Mouse (Mus musculus) midbrain, embryonic 14.5 days (tissue): Measurements from ENCODE around the gene Patz1. TPM values are rescaled to one million over a fixed set of nuclear protein-coding genes. Genes with fewer than 3 reads are reported as not detected.
A peak's percentile ranks its signal among the peaks of the same experiment; 100 is the strongest.

ENCODE experiments used
- ATAC-seq: fragments of 200-750 bp; cut with Nextera tagmentation; 2 replicates; pipeline ENCODE4 v1.8.0; 2017; ENCODE audit warnings: moderate number of reproducible peaks, moderate library complexity; ENCODE audit not compliant: low FRiP score, low TSS enrichment
- DNase-seq: peaks from one replicate; pipeline ENCODE4 v3.0.0-alpha.2; 2015
- H3K27ac ChIP-seq: fragments of 300-500 bp; sonication (generic); replicated peaks from 2 replicates; pipeline ENCODE4 v1.5.1; 2014; ENCODE audit warnings: mild to moderate bottlenecking, low read depth, low read length, moderate library complexity
- H3K27me3 ChIP-seq: fragments of 300-500 bp; sonication (generic); 2 replicates; pipeline ENCODE4 v1.6.1; 2014; ENCODE audit warnings: low read length, control low read depth, mixed read lengths; ENCODE audit not compliant: control insufficient read depth, insufficient read depth
- H3K36me3 ChIP-seq: fragments of 300-500 bp; sonication (generic); 2 replicates; pipeline ENCODE4 v1.6.1; 2014; ENCODE audit warnings: low read length, control low read depth; ENCODE audit not compliant: control insufficient read depth, insufficient read depth
- H3K4me1 ChIP-seq: fragments of 300-500 bp; sonication (generic); 2 replicates; pipeline ENCODE4 v1.6.1; 2014; ENCODE audit warnings: mild to moderate bottlenecking, antibody characterized with exemption, low read length, control low read depth; ENCODE audit not compliant: control insufficient read depth, insufficient read depth
- H3K4me2 ChIP-seq: fragments of 300-500 bp; sonication (generic); 2 replicates; pipeline ENCODE4 v1.6.1; 2014; ENCODE audit warnings: mild to moderate bottlenecking, low read length, moderate library complexity
- H3K4me3 ChIP-seq: fragments of 300-500 bp; sonication (generic); replicated peaks from 2 replicates; pipeline ENCODE4 v1.5.1; 2014; ENCODE audit warnings: low read depth, low read length
- H3K9ac ChIP-seq: fragments of 300-500 bp; sonication (generic); replicated peaks from 2 replicates; pipeline ENCODE4 v1.6.1; 2014; ENCODE audit warnings: mild to moderate bottlenecking, low read length, moderate library complexity
- H3K9me3 ChIP-seq: fragments of 300-500 bp; sonication (generic); 2 replicates; pipeline ENCODE4 v1.6.1; 2016; ENCODE audit warnings: low read length, control low read depth, mixed read lengths; ENCODE audit not compliant: control insufficient read depth
- WGBS: fragments of 180-500 bp; shearing (Covaris S2); extraction: QIAGEN DNeasy Blood & Tissue Kit; methylation state at CpG from one replicate; pipeline ENCODE4 v1.1.7; 2014; 5-methylcytosine and 5-hydroxymethylcytosine counted together
- polyA plus RNA-seq: library from polyadenylated mRNA; unstranded; fragments of >200 nt; fragmentation: Nextera tagmentation; extraction: Ambion mirVana; gene quantifications from 2 replicates; pipeline ENCODE4 v1.2.1, GENCODE M21; 2014

The Patz1 gene
- polyA plus RNA-seq, 1 experiment from 2014 or later: 78.7 TPM

- H3K27me3 ChIP-seq: no peaks in the 10 kb centered on the region
- WGBS: 40% methylated on average over 4 of the region's 4 CpGs
- ATAC-seq: no peak
Measured at GRCm38 (mm10) chr11:3269241-3269640, 19.4 kb upstream of the Patz1 start.

GRCm38 (mm10) chr11:3278351-3278750 lies 10.3 kb upstream of the Patz1 start:
- 66% methylated on average over 5 of the region's 5 CpGs for WGBS
- no peaks in the 10 kb centered on the region for H3K36me3 ChIP-seq
- DNase-seq: no peak
- no peak overlapping the region for H3K9ac ChIP-seq
- no peaks in the 10 kb centered on the region for H3K4me1 ChIP-seq
- H3K27ac ChIP-seq: no peak overlapping the region
- ATAC-seq: no peak
- no peak overlapping the region for H3K4me3 ChIP-seq
- no peaks in the 10 kb centered on the region for H3K27me3 ChIP-seq
- H3K4me2 ChIP-seq: no peak overlapping the region
- H3K9me3 ChIP-seq: no peaks in the 10 kb centered on the region

More at GRCm38 (mm10) chr11:3269241-3269640, 19.4 kb upstream of the Patz1 start:
- no peaks in the 10 kb centered on the region; the same call in 1 of the 2 replicates for H3K36me3 ChIP-seq
- no peaks in the 10 kb centered on the region for H3K9me3 ChIP-seq
- H3K4me2 ChIP-seq: no peak overlapping the region
- DNase-seq: no peak
- no peak overlapping the region for H3K4me3 ChIP-seq
- H3K9ac ChIP-seq: no peak overlapping the region
- H3K27ac ChIP-seq: no peak overlapping the region
- H3K4me1 ChIP-seq: peaks cover 14% of the 10 kb centered on the region

DNA sequence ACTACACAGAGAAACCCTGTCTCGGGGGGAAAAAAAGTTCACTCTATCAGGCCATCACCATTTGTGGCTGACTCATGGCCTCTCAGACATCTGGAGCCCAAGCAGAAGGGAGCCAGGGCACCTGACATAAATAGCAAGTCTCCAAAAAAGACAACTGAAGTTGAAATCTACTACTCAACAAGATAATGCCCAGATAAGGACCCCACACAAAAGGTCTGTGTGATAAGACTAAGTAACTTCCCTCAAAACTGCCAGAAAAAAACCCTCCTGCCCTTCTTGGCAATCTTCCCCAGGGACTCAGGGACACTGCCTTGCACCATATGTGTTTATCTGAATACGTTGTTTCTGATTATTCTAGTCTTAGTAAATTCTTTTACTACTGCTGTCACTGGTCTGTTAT lies 8.9 kb upstream of the Patz1 start:
- Histone ChIP-seq H3K27ac (no peak overlapping the region), H3K4me2 (no peak overlapping the region), H3K4me3 (no peak overlapping the region), H3K4me1 (no peaks in the 10 kb centered on the region), H3K27me3 (no peaks in the 10 kb centered on the region), H3K9ac (no peak overlapping the region), H3K36me3 (no peaks in the 10 kb centered on the region), H3K9me3 (no peaks in the 10 kb centered on the region)
- ATAC-seq (no peak), DNase-seq (no peak)
- WGBS: 83% methylated on average over 2 of the region's 2 CpGs

DNA sequence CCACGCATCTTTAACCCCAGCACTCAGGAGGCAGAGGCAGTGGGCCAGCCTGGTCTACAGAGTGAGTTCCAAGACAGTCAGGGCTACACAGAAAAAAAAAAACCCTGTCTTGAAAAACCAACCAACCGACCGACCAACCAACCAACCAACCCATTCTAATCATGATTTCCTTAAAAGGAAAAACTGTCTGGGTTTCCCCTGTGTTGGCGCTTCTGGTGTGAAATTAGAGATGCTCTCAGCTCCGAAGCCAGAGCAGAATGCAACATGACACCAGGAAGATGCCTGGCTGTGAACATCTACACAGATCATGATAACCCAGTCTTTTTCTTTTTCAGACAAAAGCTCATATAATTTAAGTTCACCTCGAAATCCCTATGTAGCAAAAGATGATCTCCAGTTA lies 5.8 kb upstream of the Patz1 start:
- no peak overlapping the region for H3K9ac ChIP-seq
- H3K27me3 ChIP-seq: no peaks in the 10 kb centered on the region
- H3K36me3 ChIP-seq: no peaks in the 10 kb centered on the region
- DNase-seq (no peak), ATAC-seq (no peak)
- no peaks in the 10 kb centered on the region for H3K9me3 ChIP-seq
- H3K27ac ChIP-seq: no peak overlapping the region
- H3K4me1 ChIP-seq: peaks cover 3% of the 10 kb centered on the region
- 88% methylated on average over 6 of the region's 6 CpGs for WGBS
- no peak overlapping the region for H3K4me3 ChIP-seq
- no peak overlapping the region for H3K4me2 ChIP-seq

- H3K9ac ChIP-seq: no peak overlapping the region
- H3K4me3 ChIP-seq: no peak overlapping the region
- no peaks in the 10 kb centered on the region for H3K36me3 ChIP-seq
- 93% methylated on average over 6 of the region's 6 CpGs for WGBS
- no peaks in the 10 kb centered on the region for H3K9me3 ChIP-seq
- no peaks in the 10 kb centered on the region for H3K27me3 ChIP-seq
- no peak overlapping the region for H3K4me2 ChIP-seq
- H3K27ac ChIP-seq: no peak overlapping the region
- no peak for ATAC-seq
- peaks cover 10% of the 10 kb centered on the region for H3K4me1 ChIP-seq
- no peak for DNase-seq
Measured at GRCm38 (mm10) chr11:3283645-3284044, 5.0 kb upstream of the Patz1 start.

DNA sequence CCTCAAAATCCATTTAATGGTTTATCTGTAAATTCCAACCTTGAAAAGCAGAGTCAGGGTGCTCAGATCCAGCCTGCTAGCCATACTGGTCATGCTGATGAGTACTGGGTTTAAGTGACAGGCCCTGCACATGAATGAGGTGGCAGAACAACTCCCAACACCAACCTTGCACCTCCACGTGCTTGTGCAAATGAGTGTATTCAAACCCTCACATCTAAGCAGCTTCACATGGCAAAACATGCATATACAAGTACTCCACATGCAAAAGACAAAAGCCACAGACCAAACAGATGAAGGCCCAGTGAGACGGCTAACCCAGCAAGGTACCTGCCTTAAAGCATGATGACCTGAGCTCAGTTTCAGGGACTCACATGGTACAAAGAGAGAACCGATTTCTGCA lies 2.7 kb upstream of the Patz1 start:
- Histone ChIP-seq H3K9ac (no peak overlapping the region), H3K4me3 (no peak overlapping the region), H3K4me2 (no peak overlapping the region), H3K27me3 (no peaks in the 10 kb centered on the region), H3K27ac (no peak overlapping the region), H3K9me3 (no peaks in the 10 kb centered on the region), H3K36me3 (no peaks in the 10 kb centered on the region), H3K4me1 (peaks cover 10% of the 10 kb centered on the region)
- DNase-seq (no peak), ATAC-seq (no peak)
- 88% methylated on average over 3 of the region's 3 CpGs for WGBS

DNA sequence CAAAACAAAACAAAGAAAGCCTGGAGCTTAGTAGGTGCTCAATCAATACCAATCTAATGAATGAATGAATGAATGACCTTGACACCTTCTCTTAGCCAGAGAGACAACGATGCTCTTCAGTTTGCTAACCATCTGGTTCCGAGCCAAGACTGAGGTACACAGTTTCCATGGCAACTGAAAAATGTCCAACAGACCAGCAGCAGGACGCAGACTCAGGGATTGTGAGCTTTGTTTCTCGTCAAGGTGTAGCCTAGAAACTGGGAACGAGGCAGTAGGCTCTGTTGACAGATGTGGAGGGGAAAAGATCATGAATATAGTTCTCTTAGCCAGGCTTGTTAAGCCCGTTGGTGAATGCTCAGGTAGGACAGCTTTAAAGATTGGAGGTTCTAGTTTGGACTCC lies 1.5 kb upstream of the Patz1 start:
- Histone ChIP-seq H3K27me3 (no peaks in the 10 kb centered on the region), H3K4me2 (0 out of 2 replicates have a peak overlapping the region, but pooled peaks have one; percentile 100), H3K9me3 (no peaks in the 10 kb centered on the region), H3K9ac (no peak overlapping the region), H3K36me3 (0 out of 2 replicates have a peak, but pooled peaks cover 6% of the 10 kb centered on the region), H3K4me3 (no peak overlapping the region), H3K27ac (peak overlapping the region; percentile 14), H3K4me1 (peaks cover 10% of the 10 kb centered on the region)
- ATAC-seq: no peak
- 19% methylated on average over 6 of the region's 6 CpGs for WGBS
- DNase-seq: peak; percentile 81

DNA sequence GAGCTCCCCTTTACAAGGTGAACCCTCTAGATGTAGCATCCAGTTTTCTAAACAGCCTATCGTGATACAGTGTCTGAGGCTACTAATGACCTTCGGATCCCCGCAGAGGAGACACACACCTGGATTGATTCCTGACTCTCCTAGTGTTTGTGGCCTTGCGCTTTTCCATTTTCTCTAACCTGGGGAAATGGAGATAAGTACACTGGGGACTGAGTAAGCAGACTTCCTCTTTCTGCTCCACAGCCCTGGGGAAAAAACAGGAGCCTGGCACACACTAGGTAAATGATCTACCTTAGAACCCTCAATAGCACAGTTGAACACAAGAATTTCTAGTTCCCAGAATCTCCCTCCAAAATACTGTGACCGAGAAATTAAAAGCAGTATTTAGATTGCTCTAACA lies 753 bp upstream of the Patz1 start:
- ATAC-seq (no peak), DNase-seq (no peak)
- Histone ChIP-seq H3K9ac (peak overlapping the region; percentile 95; the same call in 1 of the 2 replicates), H3K27ac (peak overlapping the region; percentile 100; the same call in 1 of the 2 replicates), H3K9me3 (no peaks in the 10 kb centered on the region), H3K27me3 (no peaks in the 10 kb centered on the region), H3K4me3 (peak overlapping the region; percentile 88; the same call in 1 of the 2 replicates), H3K4me1 (peaks cover 10% of the 10 kb centered on the region), H3K4me2 (peak overlapping the region; percentile 100), H3K36me3 (0 out of 2 replicates have a peak, but pooled peaks cover 6% of the 10 kb centered on the region)
- WGBS: 67% methylated on average over 5 of the region's 5 CpGs

- Histone ChIP-seq H3K27ac (peak overlapping the region; percentile 100), H3K27me3 (no peaks in the 10 kb centered on the region), H3K4me3 (peak overlapping the region; percentile 88), H3K36me3 (peaks cover 17% of the 10 kb centered on the region), H3K9ac (peak overlapping the region; percentile 95), H3K9me3 (no peaks in the 10 kb centered on the region), H3K4me1 (peaks cover 25% of the 10 kb centered on the region), H3K4me2 (peak overlapping the region; percentile 100)
- DNase-seq (peak; percentile 94), ATAC-seq (peak; percentile 86)
- WGBS: 1% methylated on average over 40 of the region's 40 CpGs
Measured at GRCm38 (mm10) chr11:3289302-3289802, 678 bp downstream of the Patz1 start.
